Mouse (Mus musculus): ENCODE results near the gene Gpat3.

The Gpat3 gene

DNA sequence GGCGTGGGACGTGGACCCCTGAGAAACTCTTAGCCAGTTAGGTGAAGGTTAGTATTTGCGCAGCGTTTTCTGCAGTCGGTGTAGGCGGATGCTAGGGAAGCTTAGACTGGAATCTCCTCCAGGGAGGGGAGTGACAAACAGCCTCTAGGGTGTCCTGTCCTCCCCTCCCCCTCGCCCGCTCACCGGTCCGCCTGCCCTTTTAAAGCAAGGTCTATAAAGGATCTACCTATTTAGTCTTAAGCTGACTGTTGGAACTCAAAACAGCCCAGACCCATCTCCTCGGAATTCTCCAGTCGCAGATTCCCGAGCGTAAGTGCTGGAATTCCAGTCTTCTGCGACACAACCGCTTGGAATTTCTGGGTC, at the start of gene Gpat3:
Gpat3 (plus strand) TSS at position 229 of the 363 bp plus-strand sequence.
- peak; percentile 34 for DNase-seq (ENCODE audit: low spot score)

DNA sequence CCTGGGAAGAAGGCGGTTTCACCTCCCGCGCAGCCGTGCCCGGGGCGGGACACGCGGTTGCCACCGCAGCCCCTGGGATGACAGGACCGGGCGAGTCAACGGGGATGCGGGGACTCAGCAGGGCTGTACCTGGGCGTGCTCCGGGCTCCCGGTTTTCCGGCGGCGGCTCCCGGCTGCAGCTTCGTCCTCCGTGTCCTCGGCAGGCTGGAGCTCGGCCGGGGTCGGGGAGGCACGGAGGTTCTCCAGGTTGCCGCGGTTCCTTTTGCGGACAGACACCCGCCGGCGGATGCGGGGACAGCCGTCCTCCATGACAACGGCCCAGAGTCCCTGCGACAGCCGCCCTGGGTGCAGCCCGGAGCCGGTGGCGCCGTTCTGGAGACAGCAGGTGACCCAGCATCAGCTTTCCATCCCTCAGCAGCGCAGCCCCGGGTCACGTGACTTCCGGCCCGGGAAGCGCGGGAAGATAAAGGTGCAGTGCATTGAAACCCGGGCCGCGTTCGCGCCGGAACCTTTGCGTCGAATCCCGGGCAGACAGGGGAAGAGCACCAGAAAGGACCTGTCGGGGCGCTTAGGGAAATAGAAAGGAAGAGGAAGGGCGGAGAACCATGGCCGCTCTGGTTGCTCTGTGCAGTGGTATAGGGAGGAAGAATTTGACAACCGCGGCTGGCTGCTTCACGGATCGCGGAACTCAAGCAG, 47.2 kb upstream of the Gpat3 start, which contains the start of the genes Helq and Mrps18c:
Helq (minus strand) TSS at position 434 of the 696 bp plus-strand sequence.
Mrps18c (plus strand) TSS at position 463 of the 696 bp plus-strand sequence.
- peak; percentile 91 for DNase-seq (ENCODE audit: low spot score)

DNA sequence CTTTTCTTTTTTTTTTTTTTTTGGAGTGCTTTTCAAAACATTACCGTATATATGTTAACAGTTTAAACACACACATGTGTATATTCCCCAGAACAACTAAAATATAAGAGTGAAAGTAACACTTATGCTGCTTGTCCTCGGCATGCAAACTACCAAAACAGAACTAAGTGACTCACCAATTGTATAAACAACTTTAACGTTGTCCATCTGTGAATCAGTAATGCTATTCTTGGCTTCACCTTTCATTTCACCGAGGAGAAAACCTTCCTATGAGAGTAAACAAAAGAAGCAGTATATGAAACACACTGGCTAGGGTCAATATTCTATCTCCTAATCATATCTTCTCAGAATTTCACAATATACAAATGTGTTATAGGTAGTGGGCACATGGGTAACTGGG, 27.2 kb upstream of the Gpat3 start:
- DNase-seq (ENCODE audit: low spot score) = no peak

- DNase-seq (ENCODE audit: low spot score) = no peak
Measured at GRCm38 (mm10) chr5:100819568-100820480, 25.7 kb upstream of the Gpat3 start.

- DNase-seq (ENCODE audit: low spot score) = peak; percentile 88
Measured at GRCm38 (mm10) chr5:100820483-100821184, 24.9 kb upstream of the Gpat3 start, which contains the start of gene Abraxas1. Gene Abraxas1 (minus strand): TSS chr5:100820965.

DNA sequence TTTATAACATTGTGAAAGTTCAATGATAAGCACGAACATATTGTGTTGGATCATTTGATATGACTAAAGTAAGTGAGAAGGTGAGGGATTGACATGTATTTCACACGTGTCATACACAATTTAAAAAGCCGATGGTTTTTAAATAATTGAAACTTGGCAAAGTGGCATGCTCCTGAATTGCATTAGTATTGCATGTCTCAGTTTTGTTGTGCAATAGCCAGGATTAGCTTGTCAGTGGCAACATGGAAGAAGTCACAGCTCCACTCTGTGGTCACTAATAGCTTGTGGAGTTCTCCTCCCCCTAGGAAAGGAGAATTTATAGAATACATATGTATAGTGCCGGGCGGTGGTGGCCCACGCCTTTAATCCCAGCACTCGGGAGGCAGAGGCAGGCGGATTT, 24.1 kb upstream of the Gpat3 start:
- DNase-seq (ENCODE audit: low spot score) = no peak

GRCm38 (mm10) chr5:100822826-100823225, 22.7 kb upstream of the Gpat3 start:
- no peak for DNase-seq (ENCODE audit: low spot score)

DNA sequence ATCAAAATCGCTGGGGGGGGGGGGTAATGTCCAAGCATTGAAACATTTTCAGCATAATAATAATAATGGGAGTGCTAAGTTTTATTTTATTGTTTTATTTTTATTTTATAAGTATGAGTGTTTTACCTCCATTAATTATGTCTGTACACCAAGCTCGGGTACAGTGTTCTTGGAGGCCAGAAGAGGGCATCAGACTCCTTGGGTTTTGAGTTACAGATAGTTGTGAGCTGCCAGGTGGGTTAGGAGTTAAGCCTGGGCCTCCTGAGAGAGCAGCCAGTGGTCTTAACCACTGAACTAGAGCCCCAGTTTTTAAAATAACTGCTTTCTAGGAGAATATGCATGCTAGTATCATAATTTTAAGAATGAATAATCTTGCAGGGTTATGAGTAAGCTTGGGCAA, 19.5 kb upstream of the Gpat3 start:
- no peak for DNase-seq (ENCODE audit: low spot score)

DNA sequence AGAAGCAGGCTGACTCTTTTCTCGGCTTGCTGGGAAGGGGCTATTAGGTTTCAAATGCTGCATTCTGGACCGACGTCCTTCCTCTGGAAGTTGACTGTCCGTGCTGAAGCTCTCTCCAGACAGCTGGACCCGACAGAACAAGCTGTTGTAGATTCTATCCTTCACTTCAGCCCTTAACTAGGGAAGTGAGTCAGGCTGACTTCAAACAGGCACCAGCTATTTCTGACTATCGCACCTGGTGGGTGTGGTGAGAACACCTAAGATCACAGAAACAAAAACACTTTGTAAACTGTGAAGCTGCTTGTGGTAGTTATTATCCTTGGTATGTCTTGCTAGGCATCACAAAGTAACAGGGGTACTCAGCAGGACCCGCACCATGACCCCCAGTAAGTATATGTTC, 19.0 kb upstream of the Gpat3 start:
- DNase-seq (ENCODE audit: low spot score) = no peak

- no peak for DNase-seq (ENCODE audit: low spot score)
Measured at GRCm38 (mm10) chr5:100828701-100829100, 16.8 kb upstream of the Gpat3 start.

GRCm38 (mm10) chr5:100832680-100833079, 12.8 kb upstream of the Gpat3 start:
- no peak for DNase-seq (ENCODE audit: low spot score)

- no peak for DNase-seq (ENCODE audit: low spot score)
Measured at GRCm38 (mm10) chr5:100833841-100834240, 11.7 kb upstream of the Gpat3 start.

DNA sequence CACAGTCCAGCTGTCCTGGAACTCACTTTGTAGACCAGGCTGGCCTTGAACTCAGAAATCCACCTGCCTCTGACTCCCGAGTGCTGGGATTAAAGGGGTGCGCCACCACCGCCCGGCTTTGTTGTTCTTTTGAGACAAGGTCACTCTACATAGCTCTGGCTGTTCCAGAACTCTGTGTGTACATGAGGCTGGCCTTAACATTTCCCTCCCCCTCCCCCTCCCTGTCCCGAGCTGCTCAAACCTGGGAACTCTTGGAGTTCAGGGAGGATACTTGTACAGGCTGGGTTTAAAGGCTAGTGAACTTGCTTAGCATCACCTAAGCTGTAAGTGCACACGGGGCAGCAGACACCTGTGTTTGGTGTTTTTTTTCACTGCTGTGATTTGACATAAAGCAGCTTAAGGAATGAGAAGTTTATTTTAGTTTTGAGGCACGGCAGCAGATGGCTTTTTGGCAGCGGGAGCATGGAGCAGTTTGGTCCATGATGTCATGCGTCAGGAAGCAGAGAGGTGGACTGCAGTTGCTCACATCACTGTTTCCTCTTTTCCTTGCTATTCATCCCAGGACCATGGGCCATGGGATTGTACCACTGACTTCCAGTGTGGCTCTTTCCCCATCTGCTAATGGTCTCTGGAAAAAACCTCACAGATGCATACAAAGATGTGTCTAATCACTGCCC, 9.5 kb upstream of the Gpat3 start:
- peak; percentile 10 for DNase-seq (ENCODE audit: low spot score)

DNA sequence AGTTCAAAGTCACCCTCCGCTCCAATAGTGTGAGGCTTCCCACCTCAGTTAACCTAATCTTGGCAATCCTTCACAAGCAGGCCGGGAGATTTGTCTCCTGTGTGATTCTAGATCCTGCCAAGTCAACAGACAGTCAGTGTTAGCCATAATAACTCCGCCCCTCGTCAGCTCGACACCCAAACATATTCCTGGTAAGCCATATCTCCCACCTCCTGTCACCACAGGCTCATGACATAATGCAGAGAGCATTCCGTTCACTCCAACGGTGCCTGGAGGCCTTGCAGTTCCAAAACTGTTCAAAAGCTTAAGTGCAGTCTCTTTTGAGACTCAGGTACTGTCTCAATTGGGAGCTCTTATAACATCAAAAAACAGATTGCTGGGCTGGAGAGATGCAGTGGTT, 7.6 kb upstream of the Gpat3 start:
- no peak for DNase-seq (ENCODE audit: low spot score)

DNA sequence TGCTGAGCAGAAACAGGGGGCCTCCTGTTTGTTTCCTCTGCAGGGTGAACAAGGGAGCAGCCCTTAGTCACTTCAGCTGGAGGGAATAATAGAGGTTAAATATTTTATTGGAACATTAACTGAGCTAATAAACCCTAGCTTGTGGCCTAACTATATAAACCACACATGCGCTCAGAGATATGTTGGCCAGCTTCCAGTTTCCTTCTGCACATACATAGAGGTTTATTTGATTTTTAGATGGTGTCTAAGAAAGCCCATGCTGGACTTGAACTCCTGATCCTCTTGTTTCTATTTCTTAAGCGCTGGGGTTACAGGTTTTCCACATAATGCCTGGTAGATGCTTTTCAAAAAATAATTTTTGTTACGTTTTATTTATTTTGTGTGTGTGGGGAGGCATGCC, 1.0 kb upstream of the Gpat3 start:
- DNase-seq (ENCODE audit: low spot score) = no peak

DNA sequence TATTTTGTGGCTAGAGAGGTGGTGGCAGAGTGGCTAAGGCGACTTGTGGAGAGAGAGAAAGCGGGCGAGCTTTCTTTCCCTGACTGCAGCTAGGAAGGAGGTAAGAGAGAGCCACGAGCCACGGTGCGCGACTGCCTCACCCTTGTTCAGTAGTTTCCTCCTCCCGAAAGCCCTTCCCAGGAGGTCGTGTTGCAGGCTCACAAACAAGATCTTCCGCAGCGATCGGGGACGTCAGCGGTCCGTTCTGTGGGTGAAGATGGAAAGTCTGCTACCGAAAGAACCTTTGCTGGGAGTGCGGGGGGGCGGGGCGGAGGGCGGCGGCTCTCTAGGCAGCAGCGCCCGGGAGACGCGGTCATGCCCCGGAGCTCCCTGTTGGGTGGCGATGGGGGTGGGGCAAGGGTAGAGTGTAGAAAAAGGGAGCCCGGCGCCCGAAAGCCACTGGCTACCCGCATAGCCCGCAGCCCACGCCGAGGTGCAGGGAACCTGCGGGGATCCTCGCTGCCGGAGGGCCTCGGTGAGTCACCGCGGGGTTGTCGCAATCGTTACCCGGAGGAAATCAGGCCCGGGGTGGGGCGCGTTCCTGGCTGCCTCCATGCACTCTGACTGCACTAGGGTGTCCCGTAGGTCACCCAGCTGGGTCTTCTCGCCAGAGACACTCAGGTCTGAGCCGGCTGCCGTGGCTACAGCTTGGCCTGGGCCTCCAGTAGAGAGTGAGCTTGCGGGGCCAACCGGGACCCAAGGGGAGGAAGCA, 510 bp downstream of the Gpat3 start:
- DNase-seq (ENCODE audit: low spot score) = peak; percentile 75

DNA sequence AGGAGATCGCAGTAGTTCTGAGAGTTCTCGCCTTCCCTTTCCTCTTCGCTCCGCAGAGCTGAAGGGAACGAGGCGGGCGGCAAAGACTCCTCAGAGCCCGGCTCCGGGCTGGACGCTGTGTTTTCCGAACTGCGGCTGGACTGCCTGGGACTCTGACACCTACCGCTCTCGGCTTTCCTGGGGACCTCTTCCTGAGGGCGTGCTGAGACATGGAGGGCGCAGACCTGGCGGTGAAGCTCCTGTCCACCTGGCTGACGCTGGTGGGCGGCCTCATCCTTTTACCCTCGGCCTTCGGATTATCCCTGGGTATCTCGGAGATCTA, 1.0 kb downstream of the Gpat3 start:
- no peak for DNase-seq (ENCODE audit: low spot score)

GRCm38 (mm10) chr5:100847143-100847542, 1.6 kb downstream of the Gpat3 start:
- DNase-seq (ENCODE audit: low spot score) = no peak

- no peak for DNase-seq (ENCODE audit: low spot score)
Measured at GRCm38 (mm10) chr5:100853963-100854362, 8.4 kb downstream of the Gpat3 start.

GRCm38 (mm10) chr5:100856552-100856951, 11.0 kb downstream of the Gpat3 start:
- no peak for DNase-seq (ENCODE audit: low spot score)

- DNase-seq (ENCODE audit: low spot score) = peak; percentile 42
Measured at GRCm38 (mm10) chr5:100860417-100861053, 15.0 kb downstream of the Gpat3 start.

Data from ovary, postnatal 36 days (tissue).